In the genomic region with DNA sequence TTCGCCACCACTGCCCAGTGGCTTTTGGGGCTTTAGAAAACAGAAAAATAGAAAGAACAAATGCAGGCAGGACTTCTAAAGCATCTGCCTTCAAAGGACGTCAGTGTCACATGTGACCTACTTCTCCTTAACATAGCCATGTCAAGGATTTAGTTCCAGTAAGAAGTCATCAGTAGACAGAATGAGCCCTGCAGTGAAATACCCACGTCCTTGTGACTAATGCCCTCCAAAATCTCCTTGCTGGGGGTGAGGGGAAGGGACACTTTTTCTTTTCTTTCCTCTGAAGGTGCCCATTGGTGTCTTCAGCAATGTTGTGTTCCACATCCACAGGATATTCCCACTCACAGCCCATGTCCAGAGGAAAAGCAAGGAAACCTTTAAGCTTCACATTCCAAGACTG, we compare ENCODE assay signal across 28 mouse cellular contexts.
DNase-seq lines count a peak whose midpoint lies in the region; ATAC-seq lines count a peak whose summit lies in the region.
"Had no signal": no experiment of that assay in that cellular context is flagged by ENCODE, and none has a peak within 500 bp of the region (broad histone marks: within the 10 kb centered on the region; RNA-seq: fewer than 3 reads in every experiment).

No protein-coding gene starts in this region.

- no peak overlapping the region for H3K4me3 ChIP-seq in heart, embryonic 13.5 days
- no peak overlapping the region for H3K4me3 ChIP-seq in heart, embryonic 11.5 days (ENCODE audit: low read depth, low read length)
- H3K4me3 ChIP-seq in embryonic facial prominence, embryonic 15.5 days (replicated peaks) = no peak overlapping the region
- H3K4me3 ChIP-seq: forebrain, embryonic 10.5 days; forebrain, embryonic 13.5 days; heart, adult 2 months; heart, embryonic 10.5 days; heart, embryonic 15.5 days; hindbrain, embryonic 10.5 days; hindbrain, embryonic 13.5 days; intestine, embryonic 15.5 days had no signal

- no peak overlapping the region for H3K4me2 ChIP-seq in heart, embryonic 13.5 days
- no peak overlapping the region for H3K4me2 ChIP-seq in heart, embryonic 11.5 days
- no peak overlapping the region for H3K4me2 ChIP-seq in embryonic facial prominence, embryonic 15.5 days (replicated peaks)
- H3K4me2 ChIP-seq: forebrain, embryonic 13.5 days; heart, embryonic 15.5 days; hindbrain, embryonic 13.5 days; intestine, embryonic 15.5 days had no signal

- peaks cover 21% of the 10 kb centered on the region for H3K4me1 ChIP-seq in heart, embryonic 13.5 days
- peaks cover 12% of the 10 kb centered on the region for H3K4me1 ChIP-seq in heart, embryonic 11.5 days (ENCODE audit: control insufficient read depth, insufficient read depth, low read length)
- H3K4me1 ChIP-seq in embryonic facial prominence, embryonic 15.5 days = peaks cover 31% of the 10 kb centered on the region
- H3K4me1 ChIP-seq: forebrain, embryonic 10.5 days had no signal

- no peak overlapping the region for H3K9ac ChIP-seq in heart, embryonic 13.5 days
- H3K9ac ChIP-seq in heart, embryonic 11.5 days (ENCODE audit: low read depth, low read length) = no peak overlapping the region
- H3K9ac ChIP-seq in embryonic facial prominence, embryonic 15.5 days = no peak overlapping the region
- H3K9ac ChIP-seq: forebrain, embryonic 13.5 days; heart, embryonic 15.5 days; hindbrain, embryonic 13.5 days; intestine, embryonic 15.5 days had no signal

- 66% methylated on average over 3 of the region's 3 CpGs for whole genome bisulfite sequencing in heart, embryonic 13.5 days
- 71% methylated on average over 3 of the region's 3 CpGs for WGBS in heart, embryonic 11.5 days (ENCODE audit: insufficient replicate concordance)
- 69% methylated on average over 3 of the region's 3 CpGs for WGBS in embryonic facial prominence, embryonic 15.5 days

- peaks cover 8% of the 10 kb centered on the region; the same call in 1 of the 2 replicates for H3K9me3 ChIP-seq in heart, embryonic 13.5 days
- H3K9me3 ChIP-seq in heart, embryonic 11.5 days (replicated peaks; ENCODE audit: control insufficient read depth, low read length) = 0 out of 2 replicates have a peak, but pooled peaks cover 3% of the 10 kb centered on the region
- no peaks in the 10 kb centered on the region for H3K9me3 ChIP-seq in embryonic facial prominence, embryonic 15.5 days (replicated peaks)
- H3K9me3 ChIP-seq: heart, embryonic 10.5 days; heart, embryonic 15.5 days; intestine, embryonic 15.5 days had no signal

- no peak for ATAC-seq in heart, embryonic 13.5 days (ENCODE audit: extremely low read depth, insufficient number of reproducible peaks, low FRiP score, low TSS enrichment)
- no peak for ATAC-seq in heart, embryonic 11.5 days (replicated peaks; ENCODE audit: insufficient number of reproducible peaks, low FRiP score, low TSS enrichment)
- ATAC-seq in embryonic facial prominence, embryonic 15.5 days (ENCODE audit: insufficient number of reproducible peaks, low FRiP score, low TSS enrichment, low read depth) = no peak
- ATAC-seq: CD4-positive, CD25-positive, alpha-beta regulatory T cell, adult 4 months; forebrain, embryonic 13.5 days; forebrain, embryonic 16.5 days; hindbrain, embryonic 16.5 days; intestine, embryonic 15.5 days had no signal

- DNase-seq in adrenal gland, adult 8-10 months = peak; percentile 55
- DNase-seq in adrenal gland, postnatal 4 days (ENCODE audit: low spot score in 2 of 2) = no peak
- DNase-seq in kidney, postnatal 10 days = no peak
- DNase-seq: cerebellum, adult 11 months; cerebellum, adult 2 months; cerebellum, adult 9-11 months; cerebellum, postnatal 36 days; embryo, embryonic 11 days; gastrocnemius, postnatal 10 days; gastrocnemius, postnatal 36 days; heart, adult 2 months; heart, postnatal 10 days; heart, postnatal 36 days; kidney, adult 11 months; kidney, adult 8-10 months had no signal

- 0 out of 2 replicates have a peak overlapping the region, but pooled peaks have one; percentile 8 for H3K27ac ChIP-seq in heart, embryonic 13.5 days (replicated peaks)
- H3K27ac ChIP-seq in heart, embryonic 11.5 days (ENCODE audit: low read depth, low read length) = no peak overlapping the region
- 0 out of 2 replicates have a peak overlapping the region, but pooled peaks have one; percentile 76 for H3K27ac ChIP-seq in embryonic facial prominence, embryonic 15.5 days (replicated peaks)
- H3K27ac ChIP-seq: forebrain, embryonic 10.5 days; heart, adult 2 months; heart, embryonic 10.5 days; heart, embryonic 15.5 days; hindbrain, embryonic 10.5 days; hindbrain, embryonic 13.5 days; intestine, embryonic 15.5 days had no signal

- no peaks in the 10 kb centered on the region for H3K27me3 ChIP-seq in heart, embryonic 13.5 days (replicated peaks)
- H3K27me3 ChIP-seq in heart, embryonic 11.5 days (ENCODE audit: control insufficient read depth, insufficient read depth, low read length) = peaks cover 5% of the 10 kb centered on the region
- H3K27me3 ChIP-seq in embryonic facial prominence, embryonic 15.5 days = no peaks in the 10 kb centered on the region
- H3K27me3 ChIP-seq: forebrain, embryonic 13.5 days; heart, embryonic 15.5 days; hindbrain, embryonic 13.5 days; intestine, embryonic 15.5 days had no signal

- 0 out of 2 replicates have a peak, but pooled peaks cover 5% of the 10 kb centered on the region for H3K36me3 ChIP-seq in heart, embryonic 13.5 days
- 0 out of 2 replicates have a peak, but pooled peaks cover 3% of the 10 kb centered on the region for H3K36me3 ChIP-seq in heart, embryonic 11.5 days (ENCODE audit: control insufficient read depth, insufficient read depth, low read length)
- H3K36me3 ChIP-seq in embryonic facial prominence, embryonic 15.5 days = no peaks in the 10 kb centered on the region
- H3K36me3 ChIP-seq: heart, embryonic 15.5 days; intestine, embryonic 15.5 days had no signal
